Mouse (Mus musculus) CH12.LX (cell line): ENCODE data around the gene Vinac1. TPM values are rescaled to one million over a fixed set of nuclear protein-coding genes. Genes with fewer than 3 reads are reported as not detected.

Source experiments
- DNase-seq: peaks from one replicate; pipeline ENCODE4 v3.0.0-alpha.2; 2013; ENCODE audit errors: extremely low read depth
- H3K27ac ChIP-seq: 2 replicates; pipeline ENCODE4 v1.5.1; 2012; ENCODE audit warnings: low read depth, mild to moderate bottlenecking, control low read depth, moderate library complexity; ENCODE audit not compliant: insufficient read depth
- H3K27me3 ChIP-seq: replicated peaks from 2 replicates; pipeline ENCODE3; 2012; ENCODE audit warnings: inconsistent platforms
- H3K36me3 ChIP-seq, 2 experiments: replicated peaks in 1 of 2; 2 replicates each; pipeline versions ENCODE3 to v1.6.1; 2012; ENCODE audit warnings: inconsistent platforms in 1 of 2, low read length in 1 of 2, mild to moderate bottlenecking in 1 of 2, mixed read lengths in 1 of 2, moderate library complexity in 1 of 2; ENCODE audit not compliant: control insufficient read depth in 1 of 2, insufficient read depth in 1 of 2
- H3K4me1 ChIP-seq, 2 experiments: 2 replicates each; pipeline ENCODE4 v1.6.1; 2012; ENCODE audit warnings: inconsistent platforms in 1 of 2, moderate library complexity in 1 of 2; ENCODE audit not compliant: insufficient read depth in 2 of 2, control insufficient read depth in 1 of 2
- H3K4me2 ChIP-seq: 2 replicates; pipeline ENCODE4 v1.6.1; 2012; ENCODE audit warnings: low read depth, mild to moderate bottlenecking, control low read depth; ENCODE audit not compliant: poor library complexity, insufficient read depth, severe bottlenecking
- H3K4me3 ChIP-seq, 3 experiments: fragments of 150-350 bp in 1 of 3; sonication (generic) in 1 of 3; replicated peaks in 1 of 3; 2 replicates each; pipeline versions ENCODE3 to v1.5.1; 2011 to 2012; ENCODE audit warnings: low read depth in 2 of 3, low read length in 2 of 3, mild to moderate bottlenecking in 2 of 3, moderate library complexity in 2 of 3, control low read depth in 1 of 3, improper control_type of control experiment in 1 of 3, inconsistent platforms in 1 of 3, mixed read lengths in 1 of 3; ENCODE audit not compliant: poor library complexity in 1 of 3
- H3K79me2 ChIP-seq: replicated peaks from 2 replicates; pipeline ENCODE4 v1.6.1; 2012; ENCODE audit warnings: mild to moderate bottlenecking, moderate library complexity; ENCODE audit not compliant: control insufficient read depth, poor library complexity, insufficient read depth, severe bottlenecking; ENCODE audit errors: extremely low read depth
- H3K9ac ChIP-seq: 2 replicates; pipeline ENCODE4 v1.6.1; 2012; ENCODE audit warnings: low read depth, mild to moderate bottlenecking, control low read depth, moderate library complexity; ENCODE audit not compliant: insufficient read depth
- H3K9me3 ChIP-seq: replicated peaks from 2 replicates; pipeline ENCODE3; 2012; ENCODE audit warnings: low read length, inconsistent platforms, mixed read lengths
- CHD2 ChIP-seq: IDR thresholded peaks from 2 replicates; pipeline ENCODE4 v1.6.1; 2011; ENCODE audit warnings: low read length, improper control_type of control experiment
- CTCF ChIP-seq, 2 experiments: IDR thresholded peaks in 1 of 2; conservative IDR thresholded peaks in 1 of 2; 2 replicates each; pipeline ENCODE4 v1.5.1; 2011 to 2012; ENCODE audit warnings: low read depth in 2 of 2, low read length in 2 of 2, improper control_type of control experiment in 1 of 2, inconsistent platforms in 1 of 2, mild to moderate bottlenecking in 1 of 2, moderate library complexity in 1 of 2
- E2F4 ChIP-seq: IDR thresholded peaks from 2 replicates; pipeline ENCODE4 v1.6.1; 2011; ENCODE audit warnings: low read depth, low read length, improper control_type of control experiment; ENCODE audit not compliant: insufficient replicate concordance
- EP300 ChIP-seq: IDR thresholded peaks from 2 replicates; pipeline ENCODE4 v1.6.1; 2011; ENCODE audit warnings: low read length, improper control_type of control experiment
- ETS1 ChIP-seq: conservative IDR thresholded peaks from 2 replicates; pipeline ENCODE4 v1.6.1; 2012; ENCODE audit warnings: low read depth, mild to moderate bottlenecking, inconsistent platforms, low read length, improper control_type of control experiment, moderate library complexity
- HCFC1 ChIP-seq: IDR thresholded peaks from 2 replicates; pipeline ENCODE4 v1.6.1; 2012; ENCODE audit warnings: low read depth, mild to moderate bottlenecking, inconsistent platforms, low read length, improper control_type of control experiment
- IRF4 ChIP-seq: IDR thresholded peaks from 2 replicates; pipeline ENCODE4 v1.6.1; 2014; ENCODE audit warnings: low read depth, mild to moderate bottlenecking, inconsistent platforms, low read length, improper control_type of control experiment
- JUN ChIP-seq: IDR thresholded peaks from 2 replicates; pipeline ENCODE4 v1.6.1; 2011; ENCODE audit warnings: low read depth, mild to moderate bottlenecking, low read length, improper control_type of control experiment, moderate library complexity; ENCODE audit not compliant: insufficient read depth
- KAT2A ChIP-seq: IDR thresholded peaks from 2 replicates; pipeline ENCODE4 v1.6.1; 2012; ENCODE audit warnings: low read length, improper control_type of control experiment, inconsistent platforms; ENCODE audit not compliant: insufficient replicate concordance
- MAFK ChIP-seq: IDR thresholded peaks from 2 replicates; pipeline ENCODE4 v1.6.1; 2011; ENCODE audit warnings: low read length, improper control_type of control experiment; ENCODE audit not compliant: insufficient replicate concordance
- MAZ ChIP-seq: IDR thresholded peaks from 2 replicates; pipeline ENCODE4 v1.6.1; 2012; ENCODE audit warnings: low read depth, mild to moderate bottlenecking, inconsistent platforms, low read length, improper control_type of control experiment, moderate library complexity
- MXI1 ChIP-seq: IDR thresholded peaks from 2 replicates; pipeline ENCODE4 v1.6.1; 2011; ENCODE audit warnings: mild to moderate bottlenecking, low read depth, low read length, improper control_type of control experiment
- MYC ChIP-seq: IDR thresholded peaks from 2 replicates; pipeline ENCODE4 v1.6.1; 2011; ENCODE audit warnings: low read depth, mild to moderate bottlenecking, improper control_type of control experiment, low read length
- NELFE ChIP-seq: IDR thresholded peaks from 2 replicates; pipeline ENCODE4 v1.6.1; 2011; ENCODE audit warnings: low read depth, low read length, improper control_type of control experiment
- POLR2AphosphoS2 ChIP-seq: IDR thresholded peaks from 2 replicates; pipeline ENCODE4 v1.6.1; 2011; ENCODE audit warnings: low read depth, low read length, improper control_type of control experiment
- RAD21 ChIP-seq: IDR thresholded peaks from 2 replicates; pipeline ENCODE4 v1.6.1; 2011; ENCODE audit warnings: low read depth, mild to moderate bottlenecking, low read length, improper control_type of control experiment, moderate library complexity
- TBP ChIP-seq: conservative IDR thresholded peaks from 2 replicates; pipeline ENCODE4 v1.6.1; 2011; ENCODE audit warnings: low read depth, low read length, improper control_type of control experiment
- TCF12 ChIP-seq: IDR thresholded peaks from 2 replicates; pipeline ENCODE4 v1.6.1; 2014; ENCODE audit warnings: low read depth, mild to moderate bottlenecking, inconsistent platforms, low read length, improper control_type of control experiment
- UBTF ChIP-seq: IDR thresholded peaks from 2 replicates; pipeline ENCODE4 v1.6.1; 2012; ENCODE audit warnings: low read depth, mild to moderate bottlenecking, inconsistent platforms, low read length, improper control_type of control experiment, moderate library complexity
- USF2 ChIP-seq: conservative IDR thresholded peaks from 2 replicates; pipeline ENCODE4 v1.6.1; 2011; ENCODE audit warnings: low read depth, low read length, improper control_type of control experiment
- ZC3H11A ChIP-seq: IDR thresholded peaks from 2 replicates; pipeline ENCODE4 v1.6.1; 2012; ENCODE audit warnings: low read depth, mild to moderate bottlenecking, inconsistent platforms, low read length, improper control_type of control experiment
- ZNF384 ChIP-seq: IDR thresholded peaks from 2 replicates; pipeline ENCODE4 v1.6.1; 2012; ENCODE audit warnings: low read depth, low read length, improper control_type of control experiment, inconsistent platforms
- dilution Hi-C: fragments of 300-500 bp; cut with MboI; formaldehyde crosslinking; loops from 2 replicates; pipeline ENCODE4 v1.14.3; 2020; ENCODE audit warnings: low sequenced_read_pairs; ENCODE audit not compliant: extremely low pct_unique_long_range_greater_than_20kb, extremely low pct_ligation_motif_present
- in situ Hi-C: fragments of 300-500 bp; cut with MboI; formaldehyde crosslinking; loops from 3 replicates; pipeline ENCODE4 v1.14.3; 2019; ENCODE audit warnings: low sequenced_read_pairs, low pct_ligation_motif_present, low pct_unique_long_range_greater_than_20kb, mixed read lengths
- polyA plus RNA-seq: library from polyadenylated mRNA; unstranded; fragments of >175 nt; gene quantifications from 2 replicates; pipeline ENCODE4 v1.2.1, GENCODE M21; 2012; ENCODE audit warnings: low read depth; ENCODE audit not compliant: insufficient read length
- total RNA-seq, 2 experiments: library from RNA; depleted of rRNA; stranded (reverse); fragments of 300-350 nt in 1 of 2; fragments of >200 nt in 1 of 2; gene quantifications; 2 replicates each; pipeline ENCODE4 v1.2.3; 2012 to 2014

Vinac1 gene
- total and polyA plus RNA-seq, 3 experiments = 0.06 TPM; not detected in 2

DNA sequence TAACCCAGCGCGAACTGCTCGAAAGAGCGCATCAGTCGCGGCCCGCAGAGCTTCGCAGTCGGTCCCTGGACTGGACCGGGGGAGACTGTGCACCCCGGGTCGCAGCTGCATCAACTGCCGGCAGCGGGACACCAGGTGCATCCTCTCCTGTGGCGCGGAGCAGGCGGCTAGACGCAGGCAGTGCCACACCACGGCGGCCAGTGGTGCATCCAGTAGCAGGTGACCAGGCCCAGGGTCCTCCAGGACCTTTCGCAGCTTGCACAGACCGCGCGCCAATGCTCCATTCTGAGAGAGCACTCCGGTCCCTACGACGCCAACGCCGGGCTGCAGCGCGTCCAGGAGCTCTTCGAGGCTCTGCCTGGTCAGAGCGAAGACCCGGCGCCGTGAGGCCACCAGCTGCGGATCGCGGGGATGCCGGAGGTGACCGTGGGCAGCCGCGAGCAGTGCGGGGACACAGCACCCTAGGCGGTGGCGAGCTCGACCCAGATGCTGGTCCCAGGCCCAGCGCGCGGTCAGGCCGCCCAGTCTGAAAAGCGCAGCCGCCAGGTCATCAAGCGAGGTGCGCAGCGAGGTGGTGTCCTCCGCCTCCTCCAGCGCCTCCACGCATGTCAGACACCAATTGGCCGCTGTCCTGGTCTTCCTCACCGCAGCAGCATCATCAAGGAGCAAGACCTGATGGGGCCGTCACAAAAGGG lies 8.9 kb downstream of the Vinac1 start:
- peaks cover 0 to 2% of the 10 kb centered on the region in 2 experiments; a peak in 2 of 4 replicates for H3K4me1 ChIP-seq
- DNase-seq = no peak
- no peak overlapping the region for H3K4me3 ChIP-seq
- H3K27ac ChIP-seq = no peak overlapping the region
- no peak overlapping the region; the same call in 1 of the 2 replicates for H3K4me2 ChIP-seq
- dilution Hi-C loops (no loop called here), in situ Hi-C loops (no loop called here)
- no peaks in the 10 kb centered on the region for H3K79me2 ChIP-seq
- H3K9me3 ChIP-seq = no peaks in the 10 kb centered on the region
- H3K27me3 ChIP-seq = no peaks in the 10 kb centered on the region
- no peak for TF ChIP-seq ZC3H11A
- TF ChIP-seq IRF4 = no peak
- no peak for TF ChIP-seq ZNF384
- TF ChIP-seq RAD21 = no peak
- TF ChIP-seq POLR2AphosphoS2 = no peak
- TF ChIP-seq KAT2A = no peak
- H3K36me3 ChIP-seq = no peaks in the 10 kb centered on the region
- H3K9ac ChIP-seq = no peak overlapping the region

DNA sequence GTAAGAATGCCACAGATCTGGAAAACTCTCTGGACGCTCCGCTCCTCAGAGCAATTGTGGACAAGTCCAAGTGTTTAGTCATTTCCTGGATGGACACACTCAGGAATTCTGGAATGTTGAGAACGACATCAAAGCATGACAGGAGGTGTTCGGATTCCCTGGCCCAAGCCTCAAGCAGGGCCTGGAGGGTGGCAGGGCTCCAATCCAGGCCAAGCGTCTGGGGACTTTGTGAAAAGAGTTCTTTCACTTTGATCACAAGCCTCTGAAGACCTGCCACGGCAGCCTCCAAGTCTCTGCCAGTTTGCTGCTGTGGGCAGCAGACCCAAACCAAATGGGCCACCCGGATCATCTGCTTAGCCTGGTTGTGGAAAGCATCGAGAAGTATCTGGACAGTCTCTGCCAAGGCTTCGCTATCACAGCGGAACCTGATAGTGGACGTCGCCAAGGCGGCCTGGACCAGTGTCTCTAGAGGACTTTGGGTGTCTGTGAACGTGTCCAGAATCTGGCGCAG lies 9.5 kb downstream of the Vinac1 start:
- Histone ChIP-seq H3K4me1 (peaks cover 0 to 2% of the 10 kb centered on the region in 2 experiments; a peak in 2 of 4 replicates), H3K9me3 (no peaks in the 10 kb centered on the region), H3K79me2 (no peaks in the 10 kb centered on the region), H3K27me3 (peaks cover under 1% of the 10 kb centered on the region), H3K4me3 (no peak overlapping the region)
- dilution Hi-C loops = no loop called here
- TF ChIP-seq EP300 = no peak
- TF ChIP-seq MAFK = no peak
- TF ChIP-seq NELFE = no peak
- TF ChIP-seq USF2 = no peak
- TF ChIP-seq MYC = no peak
- TF ChIP-seq ZNF384 = no peak
- no peak for TF ChIP-seq ETS1
- TF ChIP-seq CTCF (conservative IDR thresholded peaks at IDR 0.05 in 1 of 2, IDR thresholded peaks at IDR 0.05 in 1 of 2; ENCODE audit: low read depth in 2 of 2, low read length in 2 of 2) = no peak
- no peak for TF ChIP-seq UBTF
- TF ChIP-seq MAZ = no peak
- no peak for TF ChIP-seq KAT2A
- no peak for TF ChIP-seq RAD21
- TF ChIP-seq IRF4 = no peak
- no peak for TF ChIP-seq TBP
- no peak for TF ChIP-seq E2F4
- no peak for TF ChIP-seq MXI1
- TF ChIP-seq HCFC1 = no peak
- TF ChIP-seq JUN = no peak
- TF ChIP-seq TCF12 = no peak
- TF ChIP-seq CHD2 = no peak
- TF ChIP-seq, all 38 proteins: peak for 0
- Histone ChIP-seq H3K4me2 (no peak overlapping the region; the same call in 1 of the 2 replicates), H3K36me3 (no peaks in the 10 kb centered on the region), H3K27ac (no peak overlapping the region), H3K9ac (no peak overlapping the region)
- DNase-seq = no peak
- in situ Hi-C loops = no loop called here
